Mouse (Mus musculus) midbrain, embryonic 11.5 days (tissue): ENCODE data around the gene Rnf7. TPM values are rescaled to one million over a fixed set of nuclear protein-coding genes. Genes with fewer than 3 reads are reported as not detected.

Experiments used
- ATAC-seq: fragments of 200-750 bp; cut with Nextera tagmentation; 2 replicates; pipeline ENCODE4 v1.8.0; 2017; ENCODE audit warnings: moderate TSS enrichment, moderate library complexity; ENCODE audit not compliant: low FRiP score
- DNase-seq: peaks from one replicate; pipeline ENCODE4 v3.0.0; 2015; ENCODE audit warnings: low spot score; ENCODE audit errors: missing footprints
- H3K27ac ChIP-seq: fragments of 300-500 bp; sonication (generic); 2 replicates; pipeline ENCODE4 v1.5.1; 2014; ENCODE audit warnings: low read depth, low read length
- H3K27me3 ChIP-seq: fragments of 300-500 bp; sonication (generic); 2 replicates; pipeline ENCODE4 v1.6.1; 2014; ENCODE audit warnings: mild to moderate bottlenecking, low read length, moderate library complexity, mixed read lengths; ENCODE audit not compliant: control insufficient read depth, insufficient read depth
- H3K36me3 ChIP-seq: fragments of 300-500 bp; sonication (generic); 2 replicates; pipeline ENCODE4 v1.6.1; 2014; ENCODE audit warnings: mild to moderate bottlenecking, low read length, moderate library complexity, mixed read lengths; ENCODE audit not compliant: control insufficient read depth, insufficient read depth
- H3K4me1 ChIP-seq: fragments of 300-500 bp; sonication (generic); 2 replicates; pipeline ENCODE4 v1.6.1; 2014; ENCODE audit warnings: low read length; ENCODE audit not compliant: control insufficient read depth, insufficient read depth
- H3K4me2 ChIP-seq: fragments of 300-500 bp; sonication (generic); 2 replicates; pipeline ENCODE4 v1.6.1; 2014; ENCODE audit warnings: mild to moderate bottlenecking, moderate library complexity
- H3K4me3 ChIP-seq: fragments of 300-500 bp; sonication (generic); 2 replicates; pipeline ENCODE4 v1.5.1; 2014; ENCODE audit warnings: low read depth, low read length
- H3K9ac ChIP-seq: fragments of 300-500 bp; sonication (generic); 2 replicates; pipeline ENCODE4 v1.6.1; 2014; ENCODE audit warnings: low read length
- H3K9me3 ChIP-seq: fragments of 300-500 bp; sonication (generic); 2 replicates; pipeline ENCODE4 v1.6.1; 2016; ENCODE audit warnings: low read length; ENCODE audit not compliant: control insufficient read depth
- WGBS: fragments of 180-500 bp; shearing (Covaris S2); extraction: QIAGEN DNeasy Blood & Tissue Kit; methylation state at CpG from one replicate; pipeline ENCODE4 v1.1.7; 2014; 5-methylcytosine and 5-hydroxymethylcytosine counted together
- polyA plus RNA-seq: library from polyadenylated mRNA; unstranded; fragments of >200 nt; fragmentation: Nextera tagmentation; extraction: Ambion mirVana; gene quantifications from 2 replicates; pipeline ENCODE4 v1.2.1, GENCODE M21; 2014

Gene Rnf7
- polyA plus RNA-seq, 1 experiment from 2014 or later: 294 TPM

- WGBS: 84% methylated on average over 8 of the region's 8 CpGs
- H3K4me2 ChIP-seq: no peak overlapping the region
- no peaks in the 10 kb centered on the region for H3K4me1 ChIP-seq
- DNase-seq (no peak), ATAC-seq (no peak)
- no peak overlapping the region for H3K9ac ChIP-seq
- no peaks in the 10 kb centered on the region for H3K27me3 ChIP-seq
- H3K9me3 ChIP-seq: no peaks in the 10 kb centered on the region
- no peak overlapping the region for H3K4me3 ChIP-seq
- no peaks in the 10 kb centered on the region for H3K36me3 ChIP-seq
- no peak overlapping the region for H3K27ac ChIP-seq
Measured at GRCm38 (mm10) chr9:96455618-96456017, 22.9 kb downstream of the Rnf7 start.

GRCm38 (mm10) chr9:96452956-96453355 is 25.5 kb downstream of the Rnf7 start:
- H3K4me3 ChIP-seq: no peak overlapping the region
- DNase-seq (no peak), ATAC-seq (no peak)
- H3K4me2 ChIP-seq: no peak overlapping the region
- H3K9ac ChIP-seq: no peak overlapping the region
- H3K9me3 ChIP-seq: no peaks in the 10 kb centered on the region
- H3K27ac ChIP-seq: no peak overlapping the region
- 89% methylated on average over 4 of the region's 4 CpGs for WGBS
- no peaks in the 10 kb centered on the region for H3K4me1 ChIP-seq
- H3K27me3 ChIP-seq: no peaks in the 10 kb centered on the region
- H3K36me3 ChIP-seq: no peaks in the 10 kb centered on the region

- Histone ChIP-seq H3K9me3 (no peaks in the 10 kb centered on the region), H3K4me2 (no peak overlapping the region), H3K4me3 (no peak overlapping the region), H3K27me3 (no peaks in the 10 kb centered on the region), H3K9ac (no peak overlapping the region), H3K4me1 (no peaks in the 10 kb centered on the region), H3K36me3 (no peaks in the 10 kb centered on the region), H3K27ac (no peak overlapping the region)
- ATAC-seq: no peak
- WGBS: 75% methylated on average over 12 of the region's 12 CpGs
- no peak for DNase-seq
Measured at GRCm38 (mm10) chr9:96450900-96451720, 27.4 kb downstream of the Rnf7 start.

- Histone ChIP-seq H3K36me3 (no peaks in the 10 kb centered on the region), H3K4me1 (no peaks in the 10 kb centered on the region), H3K9me3 (no peaks in the 10 kb centered on the region), H3K27me3 (no peaks in the 10 kb centered on the region), H3K9ac (no peak overlapping the region), H3K4me2 (no peak overlapping the region), H3K27ac (no peak overlapping the region), H3K4me3 (no peak overlapping the region)
- 89% methylated on average over 9 of the region's 9 CpGs for WGBS
- DNase-seq: no peak
- ATAC-seq: no peak
Measured at GRCm38 (mm10) chr9:96449514-96449913, 29.0 kb downstream of the Rnf7 start.

- H3K9me3 ChIP-seq: no peaks in the 10 kb centered on the region
- 85% methylated on average over 4 of the region's 4 CpGs for WGBS
- ATAC-seq: no peak
- no peak for DNase-seq
- no peak overlapping the region for H3K9ac ChIP-seq
- no peak overlapping the region for H3K27ac ChIP-seq
- H3K36me3 ChIP-seq: no peaks in the 10 kb centered on the region
- no peak overlapping the region for H3K4me2 ChIP-seq
- H3K4me3 ChIP-seq: no peak overlapping the region
- H3K4me1 ChIP-seq: 0 out of 2 replicates have a peak, but pooled peaks cover 3% of the 10 kb centered on the region
- H3K27me3 ChIP-seq: no peaks in the 10 kb centered on the region
Measured at GRCm38 (mm10) chr9:96445351-96445750, 33.1 kb downstream of the Rnf7 start.

GRCm38 (mm10) chr9:96442081-96442480 is 36.4 kb downstream of the Rnf7 start:
- H3K36me3 ChIP-seq: no peaks in the 10 kb centered on the region
- WGBS: 5% methylated on average over 9 of the region's 10 CpGs
- no peak overlapping the region for H3K9ac ChIP-seq
- ATAC-seq (no peak), DNase-seq (no peak)
- H3K4me3 ChIP-seq: no peak overlapping the region
- peaks cover 12% of the 10 kb centered on the region for H3K4me1 ChIP-seq
- no peaks in the 10 kb centered on the region for H3K9me3 ChIP-seq
- H3K27me3 ChIP-seq: peaks cover 11% of the 10 kb centered on the region
- H3K27ac ChIP-seq: no peak overlapping the region
- peak overlapping the region; percentile 19 for H3K4me2 ChIP-seq

GRCm38 (mm10) chr9:96438334-96438871 is 40.1 kb downstream of the Rnf7 start:
- DNase-seq: no peak
- Histone ChIP-seq H3K9ac (peak overlapping the region; percentile 67; the same call in 1 of the 2 replicates), H3K4me3 (peak overlapping the region; percentile 36), H3K27ac (no peak overlapping the region), H3K36me3 (no peaks in the 10 kb centered on the region), H3K9me3 (no peaks in the 10 kb centered on the region), H3K27me3 (peaks cover 19% of the 10 kb centered on the region), H3K4me1 (peaks cover 18% of the 10 kb centered on the region), H3K4me2 (peak overlapping the region; percentile 71)
- ATAC-seq: peak; percentile 53
- WGBS: 4% methylated on average over 8 of the region's 8 CpGs

- H3K9me3 ChIP-seq: no peaks in the 10 kb centered on the region
- peak overlapping the region; percentile 36 for H3K4me3 ChIP-seq
- peaks cover 19% of the 10 kb centered on the region for H3K27me3 ChIP-seq
- peaks cover 18% of the 10 kb centered on the region for H3K4me1 ChIP-seq
- WGBS: under 1% methylated on average over 25 of the region's 25 CpGs
- ATAC-seq (peak; percentile 71), DNase-seq (peak; percentile 95)
- peak overlapping the region; percentile 67 for H3K9ac ChIP-seq
- peak overlapping the region; percentile 71 for H3K4me2 ChIP-seq
- H3K27ac ChIP-seq: no peak overlapping the region
- H3K36me3 ChIP-seq: no peaks in the 10 kb centered on the region
Measured at GRCm38 (mm10) chr9:96437805-96438333, 40.6 kb downstream of the Rnf7 start.
